Mouse (Mus musculus) 416B (cell line): ENCODE results near the gene Arhgef10l.
"Not testable (repeated sequence)": the region's sequence is repeated elsewhere in the genome, so short reads cannot be mapped to it uniquely, and the experiment has no call there.

Experiments
- DNase-seq: peaks from one replicate; pipeline ENCODE4 v3.0.0; 2011; ENCODE audit warnings: low read depth

The Arhgef10l gene

GRCm38 (mm10) chr4:140569394-140569793 lies 96.4 kb downstream of the Arhgef10l start:
- no peak for DNase-seq

GRCm38 (mm10) chr4:140567911-140568480 lies 97.8 kb downstream of the Arhgef10l start:
- no peak for DNase-seq

GRCm38 (mm10) chr4:140566785-140567184 lies 99.0 kb downstream of the Arhgef10l start:
- peak; percentile 60 for DNase-seq

- DNase-seq: not testable (repeated sequence)
Observed at GRCm38 (mm10) chr4:140564459-140564858, 101.4 kb downstream of the Arhgef10l start.

- no peak for DNase-seq
Observed at GRCm38 (mm10) chr4:140562461-140563178, 103.2 kb downstream of the Arhgef10l start.

GRCm38 (mm10) chr4:140561744-140562143 lies 104.1 kb downstream of the Arhgef10l start:
- DNase-seq: no peak

GRCm38 (mm10) chr4:140559862-140560261 lies 106.0 kb downstream of the Arhgef10l start:
- DNase-seq: peak; percentile 43

- no peak for DNase-seq
Observed at GRCm38 (mm10) chr4:140558193-140558592, 107.6 kb downstream of the Arhgef10l start.

GRCm38 (mm10) chr4:140556561-140556960 lies 109.3 kb downstream of the Arhgef10l start:
- DNase-seq: no peak

GRCm38 (mm10) chr4:140555273-140555672 lies 110.5 kb downstream of the Arhgef10l start:
- peak; percentile 71 for DNase-seq

GRCm38 (mm10) chr4:140554552-140554951 lies 111.3 kb downstream of the Arhgef10l start:
- peak; percentile 40 for DNase-seq

- no peak for DNase-seq
Observed at GRCm38 (mm10) chr4:140551766-140552165, 114.0 kb downstream of the Arhgef10l start.

- no peak for DNase-seq
Observed at GRCm38 (mm10) chr4:140550670-140551069, 115.1 kb downstream of the Arhgef10l start.

GRCm38 (mm10) chr4:140549975-140550374 lies 115.8 kb downstream of the Arhgef10l start:
- no peak for DNase-seq

- peak; percentile 53 for DNase-seq
Observed at GRCm38 (mm10) chr4:140547488-140547887, 118.3 kb downstream of the Arhgef10l start.

- DNase-seq: peak; percentile 55
Observed at GRCm38 (mm10) chr4:140539125-140539524, 126.7 kb downstream of the Arhgef10l start.

GRCm38 (mm10) chr4:140537561-140538021 lies 128.2 kb downstream of the Arhgef10l start:
- peak; percentile 91 for DNase-seq

- DNase-seq: no peak
Observed at GRCm38 (mm10) chr4:140535323-140535722, 130.5 kb downstream of the Arhgef10l start.

- DNase-seq: no peak
Observed at GRCm38 (mm10) chr4:140532270-140532669, 133.5 kb downstream of the Arhgef10l start.

GRCm38 (mm10) chr4:140531024-140531423 lies 134.8 kb downstream of the Arhgef10l start:
- DNase-seq: peak; percentile 74

GRCm38 (mm10) chr4:140529735-140530134 lies 136.1 kb downstream of the Arhgef10l start:
- DNase-seq: no peak

GRCm38 (mm10) chr4:140528443-140528842 lies 137.4 kb downstream of the Arhgef10l start:
- DNase-seq: no peak

GRCm38 (mm10) chr4:140525674-140526177 lies 140.1 kb downstream of the Arhgef10l start:
- DNase-seq: no peak
